Mouse (Mus musculus): ENCODE results near the gene Prl2b1. TPM values are rescaled to one million over a fixed set of nuclear protein-coding genes. Genes with fewer than 3 reads are reported as not detected.

Gene Prl2b1
- polyA plus RNA-seq (2014; fragmentation: Nextera tagmentation; extraction: Ambion mirVana): not detected in 2 replicates

GRCm38 (mm10) chr13:27390746-27391145 lies at the start of gene Prl2b1:
Gene Prl2b1, minus strand, starts transcription at chr13:27390846.
- no peak within 1 kb of the TSS for H3K4me3 ChIP-seq (replicated peaks; ENCODE audit: low read length)
- H3K4me1 ChIP-seq (replicated peaks; ENCODE audit: control insufficient read depth, insufficient read depth, low read length): no peaks in the 10 kb centered on the region
- WGBS: 83% methylated on average over 6 of the region's 6 CpGs
- no peak within 1 kb of the TSS for H3K27ac ChIP-seq
- ATAC-seq (ENCODE audit: low FRiP score): no peak
- H3K9me3 ChIP-seq (ENCODE audit: control insufficient read depth, low read length): no peaks in the 10 kb centered on the region
- H3K4me2 ChIP-seq (replicated peaks): no peak within 1 kb of the TSS
- H3K36me3 ChIP-seq (replicated peaks; ENCODE audit: control insufficient read depth, insufficient read depth): no peaks in the 10 kb centered on the region
- H3K27me3 ChIP-seq (ENCODE audit: control insufficient read depth, insufficient read depth, low read length): no peaks in the 10 kb centered on the region
- no peak for DNase-seq (ENCODE audit: low spot score)
- no peak within 1 kb of the TSS for H3K9ac ChIP-seq

- ATAC-seq (ENCODE audit: low FRiP score): no peak
- H3K4me3 ChIP-seq (replicated peaks; ENCODE audit: low read length): no peak within 1 kb of the TSS
- 0 out of 2 replicates have a peak, but pooled peaks cover 3% of the 10 kb centered on the region for H3K9me3 ChIP-seq (ENCODE audit: control insufficient read depth, low read length)
- no peak for DNase-seq (ENCODE audit: low spot score)
- no peaks in the 10 kb centered on the region for H3K27me3 ChIP-seq (ENCODE audit: control insufficient read depth, insufficient read depth, low read length)
- no peak within 1 kb of the TSS for H3K27ac ChIP-seq
- H3K4me1 ChIP-seq (replicated peaks; ENCODE audit: control insufficient read depth, insufficient read depth, low read length): no peaks in the 10 kb centered on the region
- H3K9ac ChIP-seq: no peak within 1 kb of the TSS
- no peak within 1 kb of the TSS for H3K4me2 ChIP-seq (replicated peaks)
- 86% methylated on average over 3 of the region's 3 CpGs for WGBS
- H3K36me3 ChIP-seq (replicated peaks; ENCODE audit: control insufficient read depth, insufficient read depth): no peaks in the 10 kb centered on the region
These were observed 47.9 kb upstream of the Prl2b1 start, which contains the start of gene Prl8a6 for GRCm38 (mm10) chr13:27438588-27438987. Gene Prl8a6, minus strand, starts transcription at chr13:27438688.

- no peaks in the 10 kb centered on the region for H3K4me1 ChIP-seq (replicated peaks; ENCODE audit: control insufficient read depth, insufficient read depth, low read length)
- H3K27ac ChIP-seq: no peak overlapping the region
- 79% methylated on average over 1 of the region's 1 CpGs for WGBS
- H3K9me3 ChIP-seq (ENCODE audit: control insufficient read depth, low read length): no peaks in the 10 kb centered on the region
- H3K36me3 ChIP-seq (replicated peaks; ENCODE audit: control insufficient read depth, insufficient read depth): no peaks in the 10 kb centered on the region
- H3K9ac ChIP-seq: no peak overlapping the region
- ATAC-seq (ENCODE audit: low FRiP score): no peak
- H3K4me2 ChIP-seq (replicated peaks): no peak overlapping the region
- no peak for DNase-seq (ENCODE audit: low spot score)
- no peak overlapping the region for H3K4me3 ChIP-seq (replicated peaks; ENCODE audit: low read length)
- H3K27me3 ChIP-seq (ENCODE audit: control insufficient read depth, insufficient read depth, low read length): no peaks in the 10 kb centered on the region
These were observed 42.5 kb upstream of the Prl2b1 start for GRCm38 (mm10) chr13:27433159-27433558.

GRCm38 (mm10) chr13:27413640-27414039 lies 23.0 kb upstream of the Prl2b1 start:
- Histone ChIP-seq H3K9ac (no peak overlapping the region), H3K27ac (no peak overlapping the region), H3K4me2 (replicated peaks) (no peak overlapping the region), H3K27me3 (ENCODE audit: control insufficient read depth, insufficient read depth, low read length) (no peaks in the 10 kb centered on the region), H3K4me1 (replicated peaks; ENCODE audit: control insufficient read depth, insufficient read depth, low read length) (no peaks in the 10 kb centered on the region), H3K9me3 (ENCODE audit: control insufficient read depth, low read length) (no peaks in the 10 kb centered on the region), H3K36me3 (replicated peaks; ENCODE audit: control insufficient read depth, insufficient read depth) (no peaks in the 10 kb centered on the region), H3K4me3 (replicated peaks; ENCODE audit: low read length) (no peak overlapping the region)
- ATAC-seq (ENCODE audit: low FRiP score) (no peak), DNase-seq (ENCODE audit: low spot score) (no peak)

- H3K4me2 ChIP-seq (replicated peaks): no peak overlapping the region
- H3K27me3 ChIP-seq (ENCODE audit: control insufficient read depth, insufficient read depth, low read length): no peaks in the 10 kb centered on the region
- H3K9me3 ChIP-seq (ENCODE audit: control insufficient read depth, low read length): no peaks in the 10 kb centered on the region
- WGBS: 86% methylated on average over 7 of the region's 7 CpGs
- no peaks in the 10 kb centered on the region for H3K4me1 ChIP-seq (replicated peaks; ENCODE audit: control insufficient read depth, insufficient read depth, low read length)
- peak; percentile 85 for ATAC-seq (ENCODE audit: low FRiP score)
- peak; percentile 54 for DNase-seq (ENCODE audit: low spot score)
- no peak overlapping the region for H3K27ac ChIP-seq
- no peak overlapping the region for H3K4me3 ChIP-seq (replicated peaks; ENCODE audit: low read length)
- H3K9ac ChIP-seq: no peak overlapping the region
- H3K36me3 ChIP-seq (replicated peaks; ENCODE audit: control insufficient read depth, insufficient read depth): no peaks in the 10 kb centered on the region
These were observed 8.5 kb upstream of the Prl2b1 start for GRCm38 (mm10) chr13:27399061-27399724.

- 87% methylated on average over 2 of the region's 2 CpGs for WGBS
- no peak within 1 kb of the TSS for H3K9ac ChIP-seq
- no peaks in the 10 kb centered on the region for H3K4me1 ChIP-seq (replicated peaks; ENCODE audit: control insufficient read depth, insufficient read depth, low read length)
- DNase-seq (ENCODE audit: low spot score) (no peak), ATAC-seq (ENCODE audit: low FRiP score) (no peak)
- H3K27me3 ChIP-seq (ENCODE audit: control insufficient read depth, insufficient read depth, low read length): no peaks in the 10 kb centered on the region
- H3K36me3 ChIP-seq (replicated peaks; ENCODE audit: control insufficient read depth, insufficient read depth): no peaks in the 10 kb centered on the region
- H3K9me3 ChIP-seq (ENCODE audit: control insufficient read depth, low read length): no peaks in the 10 kb centered on the region
- H3K27ac ChIP-seq: no peak within 1 kb of the TSS
- no peak within 1 kb of the TSS for H3K4me2 ChIP-seq (replicated peaks)
- no peak within 1 kb of the TSS for H3K4me3 ChIP-seq (replicated peaks; ENCODE audit: low read length)
These were observed 45.3 kb downstream of the Prl2b1 start, which contains the start of gene Prl8a2 for GRCm38 (mm10) chr13:27345373-27345772. Gene Prl8a2, plus strand, starts transcription at chr13:27345673.

GRCm38 (mm10) chr13:27342733-27343275 lies 47.8 kb downstream of the Prl2b1 start:
- no peaks in the 10 kb centered on the region for H3K36me3 ChIP-seq (replicated peaks; ENCODE audit: control insufficient read depth, insufficient read depth)
- H3K9me3 ChIP-seq (ENCODE audit: control insufficient read depth, low read length): no peaks in the 10 kb centered on the region
- H3K4me2 ChIP-seq (replicated peaks): no peak overlapping the region
- H3K4me3 ChIP-seq (replicated peaks; ENCODE audit: low read length): no peak overlapping the region
- 71% methylated on average over 3 of the region's 3 CpGs for WGBS
- H3K9ac ChIP-seq: no peak overlapping the region
- DNase-seq (ENCODE audit: low spot score) (no peak), ATAC-seq (ENCODE audit: low FRiP score) (no peak)
- H3K27me3 ChIP-seq (ENCODE audit: control insufficient read depth, insufficient read depth, low read length): no peaks in the 10 kb centered on the region
- H3K27ac ChIP-seq: no peak overlapping the region
- H3K4me1 ChIP-seq (replicated peaks; ENCODE audit: control insufficient read depth, insufficient read depth, low read length): no peaks in the 10 kb centered on the region

- no peaks in the 10 kb centered on the region for H3K36me3 ChIP-seq (replicated peaks; ENCODE audit: control insufficient read depth, insufficient read depth)
- no peak overlapping the region for H3K4me2 ChIP-seq (replicated peaks)
- H3K4me3 ChIP-seq (replicated peaks; ENCODE audit: low read length): no peak overlapping the region
- H3K9me3 ChIP-seq (ENCODE audit: control insufficient read depth, low read length): no peaks in the 10 kb centered on the region
- DNase-seq (ENCODE audit: low spot score) (no peak), ATAC-seq (ENCODE audit: low FRiP score) (peak; percentile 55; the same call in 1 of the 2 replicates)
- 28% methylated on average over 1 of the region's 1 CpGs for WGBS
- no peak overlapping the region for H3K9ac ChIP-seq
- H3K4me1 ChIP-seq (replicated peaks; ENCODE audit: control insufficient read depth, insufficient read depth, low read length): no peaks in the 10 kb centered on the region
- no peak overlapping the region for H3K27ac ChIP-seq
- no peaks in the 10 kb centered on the region for H3K27me3 ChIP-seq (ENCODE audit: control insufficient read depth, insufficient read depth, low read length)
These were observed 55.7 kb downstream of the Prl2b1 start for GRCm38 (mm10) chr13:27334989-27335388.

All from hindbrain, embryonic 14.5 days (tissue).